Mouse (Mus musculus): ENCODE data around the gene Nom1.

Gene Nom1

DNA sequence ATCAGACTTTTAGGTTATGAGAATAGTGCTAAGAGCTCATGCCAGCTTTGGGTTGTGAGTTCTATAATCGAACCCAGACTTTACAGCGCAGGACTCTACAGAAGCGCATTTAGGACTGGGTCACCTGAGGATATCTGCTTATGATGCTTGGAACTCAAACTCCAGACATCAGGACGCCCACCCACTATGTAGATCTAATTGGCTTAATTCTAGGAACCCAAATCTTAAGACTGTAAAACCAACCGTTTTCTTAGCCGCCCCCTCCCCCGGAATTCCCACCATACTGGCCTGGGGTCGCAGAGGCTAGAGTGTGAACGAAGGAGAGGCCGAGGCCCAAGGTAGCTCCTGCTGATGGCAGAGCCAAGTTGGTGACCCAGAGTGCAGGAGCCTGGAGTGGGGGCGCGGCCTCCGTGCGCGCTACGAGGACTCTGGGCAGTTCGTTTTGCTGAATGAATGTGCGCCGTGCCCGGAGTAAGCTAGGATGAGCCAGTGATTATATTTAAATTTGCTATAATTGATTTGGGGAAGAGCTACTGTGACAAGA lies 36.5 kb downstream of the Nom1 start:
- no peak for DNase-seq (ENCODE audit: low read depth)

GRCm38 (mm10) chr5:29471396-29471795 lies 36.9 kb downstream of the Nom1 start:
- DNase-seq (ENCODE audit: low read depth): no peak

- DNase-seq (ENCODE audit: low read depth): no peak
These were observed 37.6 kb downstream of the Nom1 start for GRCm38 (mm10) chr5:29471855-29472665.

GRCm38 (mm10) chr5:29473551-29474245 lies 39.2 kb downstream of the Nom1 start:
- no peak for DNase-seq (ENCODE audit: low read depth)

DNA sequence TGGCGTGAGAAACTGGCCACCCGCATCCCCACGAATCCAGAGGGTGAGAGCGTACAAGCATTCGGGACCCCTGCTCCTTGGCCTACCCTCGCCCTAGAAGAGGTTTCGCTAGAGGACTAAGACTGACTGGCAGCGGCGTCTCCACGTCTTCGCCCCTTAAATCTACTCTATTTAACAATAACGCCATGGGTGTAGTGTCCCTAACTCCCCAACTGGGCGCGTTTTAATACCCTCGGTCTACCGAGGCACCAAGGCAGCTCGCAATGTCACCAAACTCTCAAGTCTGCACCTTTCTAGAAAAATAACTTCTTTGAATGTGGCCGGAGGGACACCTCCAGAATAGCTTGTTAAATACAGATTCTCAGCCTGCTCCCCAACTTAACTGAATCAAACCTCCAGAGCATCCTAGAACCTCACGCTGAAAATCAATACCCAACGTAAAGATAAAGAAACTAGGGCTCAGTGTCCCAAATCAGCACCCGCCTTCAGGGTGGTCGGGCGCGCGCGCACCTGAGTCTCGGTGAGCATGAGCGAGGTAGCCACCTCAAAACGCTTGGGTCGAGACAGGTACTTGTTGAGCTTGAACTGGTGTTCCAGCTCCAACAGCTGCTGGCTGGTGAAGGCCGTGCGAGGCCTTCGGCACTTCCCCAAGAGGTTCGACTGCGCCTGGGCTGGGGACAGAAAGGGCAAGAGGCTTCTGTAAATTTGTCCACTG lies 39.9 kb downstream of the Nom1 start:
- DNase-seq (ENCODE audit: low read depth): no peak

GRCm38 (mm10) chr5:29475041-29475440 lies 40.6 kb downstream of the Nom1 start:
- no peak for DNase-seq (ENCODE audit: low read depth)

- no peak for DNase-seq (ENCODE audit: low read depth)
These were observed 41.1 kb downstream of the Nom1 start for GRCm38 (mm10) chr5:29475556-29475955.

DNA sequence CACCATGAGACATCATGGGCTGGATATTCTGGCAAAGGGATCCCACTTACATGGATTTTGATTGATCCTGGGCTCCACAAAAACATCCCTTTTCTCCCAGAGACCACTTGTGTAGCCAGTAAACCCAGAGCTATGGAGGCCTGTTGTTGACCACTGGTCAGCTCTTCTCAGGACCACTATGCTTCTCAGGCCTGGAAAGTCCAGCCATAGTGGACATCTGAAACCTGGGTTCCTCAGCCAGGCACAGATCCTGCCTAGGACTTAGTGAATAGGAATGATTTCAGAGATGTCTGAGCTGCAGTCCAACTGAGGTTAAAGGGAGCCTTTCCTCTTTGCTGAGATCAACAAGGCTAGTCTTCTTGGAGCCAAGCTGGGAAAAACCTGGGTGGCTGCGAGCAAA lies 41.6 kb downstream of the Nom1 start:
- DNase-seq (ENCODE audit: low read depth): no peak

- no peak for DNase-seq (ENCODE audit: low read depth)
These were observed 43.2 kb downstream of the Nom1 start for GRCm38 (mm10) chr5:29477474-29478207.

- no peak for DNase-seq (ENCODE audit: low read depth)
These were observed 44.0 kb downstream of the Nom1 start, which contains the start of gene Mnx1 for GRCm38 (mm10) chr5:29478208-29479197. Mnx1 (minus strand) TSS chr5:29478470.

- DNase-seq (ENCODE audit: low read depth): peak; percentile 56
These were observed 44.7 kb downstream of the Nom1 start for GRCm38 (mm10) chr5:29479198-29479593.

GRCm38 (mm10) chr5:29483801-29484200 lies 49.3 kb downstream of the Nom1 start:
- DNase-seq (ENCODE audit: low read depth): no peak

- DNase-seq (ENCODE audit: low read depth): no peak
These were observed 50.8 kb downstream of the Nom1 start for GRCm38 (mm10) chr5:29484965-29485940.

GRCm38 (mm10) chr5:29485941-29486320 lies 51.5 kb downstream of the Nom1 start:
- no peak for DNase-seq (ENCODE audit: low read depth)

DNA sequence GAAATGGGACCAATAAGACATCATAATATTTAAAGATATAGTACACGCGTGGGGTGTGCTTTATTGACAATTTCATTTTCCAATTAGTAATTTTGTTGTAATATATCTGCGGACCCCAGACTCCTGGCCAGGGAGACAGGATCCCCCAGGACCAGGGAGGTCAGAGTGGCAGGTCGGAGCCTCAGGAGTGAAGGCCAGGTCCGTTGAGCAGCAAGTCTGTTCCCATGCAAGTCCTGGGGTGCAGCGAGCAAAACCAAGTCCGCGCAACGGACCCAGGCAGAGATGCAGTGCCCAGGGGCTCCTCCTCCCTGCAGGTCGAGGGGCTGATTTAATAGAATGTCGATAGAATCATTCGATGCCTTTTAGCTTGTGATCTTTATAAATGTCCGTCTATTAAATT lies 52.9 kb downstream of the Nom1 start:
- DNase-seq (ENCODE audit: low read depth): no peak

DNA sequence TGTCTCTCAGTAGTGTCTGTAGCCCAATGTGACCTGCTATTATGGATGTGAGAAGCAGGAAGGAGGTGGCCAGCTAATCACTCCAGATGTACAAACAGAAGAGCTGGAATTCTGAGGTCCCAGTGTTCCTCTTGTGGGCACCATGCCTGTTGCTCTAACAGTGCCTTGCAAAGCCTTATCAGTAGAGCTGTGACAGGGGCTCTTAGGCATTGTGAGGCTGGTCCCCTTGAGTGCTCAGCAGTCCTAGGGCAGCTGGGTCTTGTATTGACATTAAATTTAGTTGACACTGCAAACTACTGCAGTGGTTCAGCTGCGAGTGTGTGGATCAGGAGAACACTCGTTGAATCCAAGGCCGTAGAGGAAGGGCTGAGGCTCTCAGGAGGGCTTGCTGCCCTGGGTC lies 72.5 kb downstream of the Nom1 start:
- DNase-seq (ENCODE audit: low read depth): no peak
